Mouse (Mus musculus): ENCODE measurements around the gene Thtpa.

- no peak for TF ChIP-seq POLR2A (IDR thresholded peaks at IDR 0.05; ENCODE audit: low read depth, low read length)
- TF ChIP-seq CTCF (IDR thresholded peaks at IDR 0.05; ENCODE audit: extremely low read depth, insufficient read length, insufficient replicate concordance, low read depth, low read length), result no peak
Observed at GRCm38 (mm10) chr14:55061845-55062244, 32.7 kb upstream of the Thtpa start.

Measured in small intestine, adult 2 months (tissue).